Comparison of ENCODE assay signal across 35 mouse cellular contexts in the genomic region with DNA sequence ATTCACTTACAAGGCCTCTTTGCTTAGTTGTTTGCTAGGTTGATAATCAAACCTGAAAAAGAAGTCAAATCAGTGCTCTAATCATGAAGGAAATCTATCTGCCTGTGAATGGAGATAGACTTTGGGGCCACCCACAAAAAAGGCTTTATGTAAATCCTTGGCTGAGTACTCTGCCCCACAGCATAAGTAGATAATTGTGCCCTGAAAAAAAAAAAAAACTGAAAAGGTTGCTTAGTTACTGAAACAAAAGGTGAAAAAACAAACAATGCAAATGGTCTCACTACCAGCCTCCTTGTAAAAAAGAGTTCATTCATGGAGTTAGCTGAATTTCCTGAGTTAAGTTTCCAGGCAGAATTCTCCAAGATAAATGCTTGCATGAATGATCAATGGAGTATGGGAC. TPM values are rescaled to one million over a fixed set of nuclear protein-coding genes. Genes with fewer than 3 reads are reported as not detected.
DNase-seq lines count a peak whose midpoint lies in the region; ATAC-seq and TF ChIP-seq lines count a peak whose summit lies in the region.
"Had no signal": no experiment of that assay in that cellular context is flagged by ENCODE, and none has a peak within 500 bp of the region (broad histone marks: within the 10 kb centered on the region; RNA-seq: fewer than 3 reads in every experiment).

No protein-coding gene starts in this region.

- DNase-seq in brain, embryonic 14.5 days (ENCODE audit: low read depth) = peak; percentile 71
- peak; percentile 22 for DNase-seq in retina, embryonic 14.5 days (ENCODE audit: low spot score)
- no peak for DNase-seq in left cerebral cortex, adult 11 months (ENCODE audit: low spot score)
- DNase-seq in lung, postnatal 10 days = no peak
- DNase-seq: adrenal gland, postnatal 14 days; B cell, adult 2 months; cerebellum, adult 11-12 months; cerebellum, adult 9-11 months; gastrocnemius, adult 2 months; gastrocnemius, postnatal 36 days; heart, adult 18-20 months; heart, postnatal 4 days; kidney, adult 8-10 months; layer of hippocampus, postnatal 36 days; liver, embryonic 13.5 days; lung, adult 18-20 months; right cerebral cortex, postnatal 14 days had no signal

- TF ChIP-seq CTCF in brain, embryonic 14.5 days (IDR thresholded peaks at IDR 0.05; ENCODE audit: borderline replicate concordance, extremely low read depth, insufficient read depth, insufficient read length) = no peak

- H3K36me3 ChIP-seq in forebrain, embryonic 12.5 days (replicated peaks) = no peaks in the 10 kb centered on the region
- H3K36me3 ChIP-seq in forebrain, embryonic 15.5 days = no peaks in the 10 kb centered on the region
- no peaks in the 10 kb centered on the region for H3K36me3 ChIP-seq in midbrain, embryonic 12.5 days
- no peaks in the 10 kb centered on the region for H3K36me3 ChIP-seq in midbrain, embryonic 16.5 days (ENCODE audit: control insufficient read depth, insufficient read depth, low read length)
- H3K36me3 ChIP-seq: embryonic facial prominence, embryonic 13.5 days; intestine, embryonic 15.5 days; limb, embryonic 10.5 days; limb, embryonic 15.5 days; liver, embryonic 13.5 days; neural tube, embryonic 13.5 days; stomach, embryonic 15.5 days had no signal

- H3K4me1 ChIP-seq in forebrain, embryonic 12.5 days = peaks cover 4% of the 10 kb centered on the region; the same call in 1 of the 2 replicates
- no peaks in the 10 kb centered on the region; the same call in 1 of the 2 replicates for H3K4me1 ChIP-seq in forebrain, embryonic 15.5 days
- H3K4me1 ChIP-seq in midbrain, embryonic 12.5 days = peaks cover 2% of the 10 kb centered on the region; the same call in 1 of the 2 replicates
- no peaks in the 10 kb centered on the region for H3K4me1 ChIP-seq in midbrain, embryonic 16.5 days (ENCODE audit: control insufficient read depth, insufficient read depth, low read length)
- H3K4me1 ChIP-seq: embryonic facial prominence, embryonic 13.5 days; intestine, embryonic 15.5 days; limb, embryonic 10.5 days; limb, embryonic 15.5 days; liver, embryonic 13.5 days; neural tube, embryonic 13.5 days; stomach, embryonic 15.5 days had no signal

- H3K27me3 ChIP-seq in forebrain, embryonic 12.5 days = no peaks in the 10 kb centered on the region
- H3K27me3 ChIP-seq in forebrain, embryonic 15.5 days = no peaks in the 10 kb centered on the region
- no peaks in the 10 kb centered on the region for H3K27me3 ChIP-seq in midbrain, embryonic 12.5 days
- H3K27me3 ChIP-seq in midbrain, embryonic 16.5 days (ENCODE audit: control insufficient read depth, insufficient read depth, low read depth, low read length) = no peaks in the 10 kb centered on the region
- H3K27me3 ChIP-seq: embryonic facial prominence, embryonic 13.5 days; intestine, embryonic 15.5 days; limb, embryonic 15.5 days; liver, embryonic 13.5 days; neural tube, embryonic 13.5 days; stomach, embryonic 15.5 days had no signal

- no peak overlapping the region for H3K9ac ChIP-seq in forebrain, embryonic 12.5 days
- H3K9ac ChIP-seq in forebrain, embryonic 15.5 days (replicated peaks) = no peak overlapping the region
- no peak overlapping the region for H3K9ac ChIP-seq in midbrain, embryonic 12.5 days (replicated peaks)
- H3K9ac ChIP-seq in midbrain, embryonic 16.5 days (ENCODE audit: low read depth, low read length) = no peak overlapping the region
- H3K9ac ChIP-seq: embryonic facial prominence, embryonic 13.5 days; intestine, embryonic 15.5 days; limb, embryonic 15.5 days; liver, embryonic 13.5 days; neural tube, embryonic 13.5 days; stomach, embryonic 15.5 days had no signal

- TF ChIP-seq POLR2A in brain, embryonic 14.5 days (IDR thresholded peaks at IDR 0.05; ENCODE audit: borderline replicate concordance, extremely low read depth, insufficient read depth, insufficient read length, poor library complexity, severe bottlenecking) = no peak

- H3K4me3 ChIP-seq in forebrain, embryonic 12.5 days (replicated peaks) = no peak overlapping the region
- no peak overlapping the region for H3K4me3 ChIP-seq in forebrain, embryonic 15.5 days
- no peak overlapping the region for H3K4me3 ChIP-seq in midbrain, embryonic 12.5 days
- H3K4me3 ChIP-seq in midbrain, embryonic 16.5 days (ENCODE audit: low read depth, low read length) = no peak overlapping the region
- H3K4me3 ChIP-seq: embryonic facial prominence, embryonic 13.5 days; gastrocnemius, adult 2 months; intestine, embryonic 15.5 days; limb, embryonic 10.5 days; limb, embryonic 15.5 days; liver, embryonic 13.5 days; neural tube, embryonic 13.5 days; stomach, embryonic 15.5 days had no signal

- H3K27ac ChIP-seq in forebrain, embryonic 12.5 days = no peak overlapping the region
- H3K27ac ChIP-seq in forebrain, embryonic 15.5 days (replicated peaks) = no peak overlapping the region
- H3K27ac ChIP-seq in midbrain, embryonic 12.5 days (replicated peaks) = no peak overlapping the region
- H3K27ac ChIP-seq in midbrain, embryonic 16.5 days (ENCODE audit: low read length) = no peak overlapping the region
- H3K27ac ChIP-seq: embryonic facial prominence, embryonic 13.5 days; gastrocnemius, adult 2 months; hindbrain, postnatal 0 days; intestine, embryonic 15.5 days; kidney, postnatal 0 days; limb, embryonic 10.5 days; limb, embryonic 15.5 days; liver, embryonic 13.5 days; neural tube, embryonic 13.5 days; stomach, embryonic 15.5 days had no signal

- ATAC-seq in forebrain, embryonic 12.5 days (ENCODE audit: low FRiP score) = peak; percentile 46; the same call in 1 of the 2 replicates
- ATAC-seq in forebrain, embryonic 15.5 days (replicated peaks) = no peak
- peak; percentile 30; the same call in 1 of the 2 replicates for ATAC-seq in midbrain, embryonic 12.5 days (ENCODE audit: low FRiP score, low read depth)
- ATAC-seq in midbrain, embryonic 16.5 days = no peak
- ATAC-seq: forebrain, embryonic 16.5 days; hindbrain, postnatal 0 days; intestine, embryonic 15.5 days; lung, postnatal 0 days had no signal

- no peak overlapping the region for H3K4me2 ChIP-seq in forebrain, embryonic 12.5 days
- H3K4me2 ChIP-seq in forebrain, embryonic 15.5 days (replicated peaks) = no peak overlapping the region
- H3K4me2 ChIP-seq in midbrain, embryonic 12.5 days (replicated peaks) = no peak overlapping the region
- H3K4me2 ChIP-seq in midbrain, embryonic 16.5 days (ENCODE audit: low read length) = no peak overlapping the region
- H3K4me2 ChIP-seq: embryonic facial prominence, embryonic 13.5 days; heart, embryonic 11.5 days; intestine, embryonic 15.5 days; limb, embryonic 15.5 days; liver, embryonic 13.5 days; neural tube, embryonic 13.5 days; stomach, embryonic 15.5 days had no signal

- no peaks in the 10 kb centered on the region for H3K9me3 ChIP-seq in forebrain, embryonic 12.5 days
- no peaks in the 10 kb centered on the region for H3K9me3 ChIP-seq in forebrain, embryonic 15.5 days
- no peaks in the 10 kb centered on the region for H3K9me3 ChIP-seq in midbrain, embryonic 12.5 days
- no peaks in the 10 kb centered on the region for H3K9me3 ChIP-seq in midbrain, embryonic 16.5 days (replicated peaks; ENCODE audit: control insufficient read depth, low read length, poor library complexity, severe bottlenecking)
- H3K9me3 ChIP-seq: embryonic facial prominence, embryonic 13.5 days; intestine, embryonic 15.5 days; limb, embryonic 10.5 days; limb, embryonic 15.5 days; liver, embryonic 13.5 days; neural tube, embryonic 13.5 days; stomach, embryonic 15.5 days had no signal

RNA-seq across cellular contexts. Expression of a gene that starts 13.0 kb away (rescaled TPM):
- polyA plus RNA-seq in forebrain, embryonic 12.5 days (2016; fragmentation: Nextera tagmentation; extraction: Ambion mirVana) = not detected in 2 replicates
- polyA plus RNA-seq in forebrain, embryonic 15.5 days (2015; fragmentation: Nextera tagmentation; extraction: Ambion mirVana) = not detected in 2 replicates
- polyA plus RNA-seq in midbrain, embryonic 12.5 days (2016; fragmentation: Nextera tagmentation; extraction: Ambion mirVana) = not detected in 2 replicates
- not detected in 2 replicates for polyA plus RNA-seq in midbrain, embryonic 16.5 days (2015; fragmentation: Nextera tagmentation; extraction: Ambion mirVana)
- polyA plus RNA-seq in brain, embryonic 14.5 days (2012; rRNA removed) = not detected in 2 replicates
- polyA plus RNA-seq: embryonic facial prominence, embryonic 13.5 days; forebrain, embryonic 16.5 days; heart, embryonic 11.5 days; heart, postnatal 0 days; hindbrain, postnatal 0 days; intestine, embryonic 15.5 days; kidney, postnatal 0 days; large intestine, adult 2 months; limb, embryonic 10.5 days; liver, embryonic 13.5 days; lung, postnatal 0 days; neural tube, embryonic 13.5 days; stomach, embryonic 15.5 days had no signal

RNA-seq across cellular contexts. Expression of a gene that starts 27.8 kb away (rescaled TPM):
- polyA plus RNA-seq in forebrain, embryonic 12.5 days (2016; fragmentation: Nextera tagmentation; extraction: Ambion mirVana) = 1.6 TPM in 2 replicates
- 3.1 and 3.5 TPM in 2 replicates for polyA plus RNA-seq in forebrain, embryonic 15.5 days (2015; fragmentation: Nextera tagmentation; extraction: Ambion mirVana)
- polyA plus RNA-seq in midbrain, embryonic 12.5 days (2016; fragmentation: Nextera tagmentation; extraction: Ambion mirVana) = 2.7 and 3.1 TPM in 2 replicates
- polyA plus RNA-seq in midbrain, embryonic 16.5 days (2015; fragmentation: Nextera tagmentation; extraction: Ambion mirVana) = 6.1 and 7.8 TPM in 2 replicates
- polyA plus RNA-seq in brain, embryonic 14.5 days (2012; rRNA removed) = 5.8 and 7.6 TPM in 2 replicates

RNA-seq across cellular contexts. Expression of a gene that starts 31.8 kb away (rescaled TPM):
- not detected in 2 replicates for polyA plus RNA-seq in forebrain, embryonic 12.5 days (2016; fragmentation: Nextera tagmentation; extraction: Ambion mirVana)
- not detected in 2 replicates for polyA plus RNA-seq in forebrain, embryonic 15.5 days (2015; fragmentation: Nextera tagmentation; extraction: Ambion mirVana)
- polyA plus RNA-seq in midbrain, embryonic 12.5 days (2016; fragmentation: Nextera tagmentation; extraction: Ambion mirVana) = not detected in 2 replicates
- not detected in 2 replicates for polyA plus RNA-seq in midbrain, embryonic 16.5 days (2015; fragmentation: Nextera tagmentation; extraction: Ambion mirVana)
- polyA plus RNA-seq in brain, embryonic 14.5 days (2012; rRNA removed) = not detected in 2 replicates
- polyA plus RNA-seq: embryonic facial prominence, embryonic 13.5 days; forebrain, embryonic 16.5 days; heart, embryonic 11.5 days; heart, postnatal 0 days; hindbrain, postnatal 0 days; intestine, embryonic 15.5 days; kidney, postnatal 0 days; large intestine, adult 2 months; limb, embryonic 10.5 days; limb, embryonic 15.5 days; liver, embryonic 13.5 days; lung, postnatal 0 days; neural tube, embryonic 13.5 days; small intestine, adult 2 months; stomach, embryonic 15.5 days had no signal

Comparison
In these comparisons a context has a peak if more than half of its experiments do, and no peak if none do; other contexts are left out.
1. ATAC-seq: peak in forebrain, embryonic 12.5 days (single experiment) and midbrain, embryonic 12.5 days (single experiment); none in forebrain, embryonic 15.5 days (single experiment) and midbrain, embryonic 16.5 days (single experiment).
2. DNase-seq: peak in brain, embryonic 14.5 days (single experiment) and retina, embryonic 14.5 days (single experiment); none in left cerebral cortex, adult 11 months (single experiment) and lung, postnatal 10 days (single experiment).